Mouse (Mus musculus) macrophage (primary cell): ENCODE results near the gene Cutal. TPM values are rescaled to one million over a fixed set of nuclear protein-coding genes. Genes with fewer than 3 reads are reported as not detected.

Source experiments
- H3K27ac ChIP-seq: fragments of 350-480 bp; formaldehyde crosslinking; 2 replicates; pipeline ENCODE4 v1.9.0; 2021
- H3K36me3 ChIP-seq: fragments of 350-480 bp; formaldehyde crosslinking; 2 replicates; pipeline ENCODE4 v1.9.0; 2021; ENCODE audit errors: inconsistent target
- H3K4me3 ChIP-seq: fragments of 350-480 bp; formaldehyde crosslinking; 2 replicates; pipeline ENCODE4 v1.9.0; 2021; ENCODE audit errors: inconsistent target
- H3K79me2 ChIP-seq: fragments of 350-480 bp; formaldehyde crosslinking; 2 replicates; pipeline ENCODE4 v1.9.0; 2021; ENCODE audit errors: inconsistent target
- WGBS: methylation state at CpG from one replicate; pipeline ENCODE4 v1.1.7; 2026; ENCODE audit warnings: inconsistent platforms; ENCODE audit not compliant: missing documents; 5-methylcytosine and 5-hydroxymethylcytosine counted together
- polyA plus RNA-seq: library from polyadenylated mRNA; stranded (reverse); fragments of 250-400 nt; gene quantifications from 3 replicates; pipeline ENCODE4 v1.2.4, GENCODE M21; 2018; ENCODE audit warnings: inconsistent platforms

Gene Cutal
- polyA plus RNA-seq, 1 experiment from 2014 or later: not detected

GRCm38 (mm10) chr2:34901726-34902125 is 27.5 kb downstream of the Cutal start:
- no peak overlapping the region for H3K4me3 ChIP-seq
- no peaks in the 10 kb centered on the region for H3K79me2 ChIP-seq
- no peak overlapping the region for H3K27ac ChIP-seq
- H3K36me3 ChIP-seq: no peaks in the 10 kb centered on the region
- WGBS: 96% methylated on average over 4 of the region's 4 CpGs

- Histone ChIP-seq H3K36me3 (no peaks in the 10 kb centered on the region), H3K4me3 (no peak overlapping the region), H3K27ac (no peak overlapping the region), H3K79me2 (no peaks in the 10 kb centered on the region)
- WGBS: 92% methylated on average over 6 of the region's 6 CpGs
Observed at GRCm38 (mm10) chr2:34902731-34903130, 28.5 kb downstream of the Cutal start.

- 93% methylated on average over 7 of the region's 7 CpGs for WGBS
- no peak overlapping the region for H3K27ac ChIP-seq
- no peaks in the 10 kb centered on the region for H3K79me2 ChIP-seq
- H3K36me3 ChIP-seq: no peaks in the 10 kb centered on the region
- H3K4me3 ChIP-seq: no peak overlapping the region
Observed at GRCm38 (mm10) chr2:34903191-34903590, 29.0 kb downstream of the Cutal start.

- Histone ChIP-seq H3K36me3 (no peaks in the 10 kb centered on the region), H3K79me2 (no peaks in the 10 kb centered on the region), H3K4me3 (no peak overlapping the region), H3K27ac (peak overlapping the region; percentile 71)
- WGBS: 93% methylated on average over 4 of the region's 4 CpGs
Observed at GRCm38 (mm10) chr2:34903652-34904405, 29.6 kb downstream of the Cutal start.

GRCm38 (mm10) chr2:34904849-34905542 is 30.8 kb downstream of the Cutal start:
- Histone ChIP-seq H3K27ac (peak overlapping the region; percentile 71), H3K4me3 (no peak overlapping the region), H3K79me2 (no peaks in the 10 kb centered on the region), H3K36me3 (no peaks in the 10 kb centered on the region)
- WGBS: 8% methylated on average over 34 of the region's 34 CpGs

GRCm38 (mm10) chr2:34906426-34906825 is 32.2 kb downstream of the Cutal start:
- H3K79me2 ChIP-seq: no peaks in the 10 kb centered on the region
- no peaks in the 10 kb centered on the region for H3K36me3 ChIP-seq
- 92% methylated on average over 6 of the region's 6 CpGs for WGBS
- H3K4me3 ChIP-seq: no peak overlapping the region
- no peak overlapping the region for H3K27ac ChIP-seq

- 56% methylated on average over 12 of the region's 12 CpGs for WGBS
- no peak overlapping the region for H3K27ac ChIP-seq
Observed at GRCm38 (mm10) chr2:34906861-34907604, 32.8 kb downstream of the Cutal start.

GRCm38 (mm10) chr2:34909719-34910118 is 35.5 kb downstream of the Cutal start:
- Histone ChIP-seq H3K36me3 (no peaks in the 10 kb centered on the region), H3K4me3 (no peak overlapping the region), H3K79me2 (no peaks in the 10 kb centered on the region), H3K27ac (no peak overlapping the region)
- WGBS: 98% methylated on average over 4 of the region's 4 CpGs

More at GRCm38 (mm10) chr2:34906861-34907604, 32.8 kb downstream of the Cutal start:
- H3K4me3 ChIP-seq: no peak overlapping the region
- H3K36me3 ChIP-seq: no peaks in the 10 kb centered on the region
- H3K79me2 ChIP-seq: no peaks in the 10 kb centered on the region

GRCm38 (mm10) chr2:34911871-34912270 is 37.7 kb downstream of the Cutal start:
- Histone ChIP-seq H3K27ac (no peak overlapping the region), H3K4me3 (no peak overlapping the region), H3K36me3 (no peaks in the 10 kb centered on the region), H3K79me2 (no peaks in the 10 kb centered on the region)
- 92% methylated on average over 5 of the region's 5 CpGs for WGBS

- Histone ChIP-seq H3K36me3 (no peaks in the 10 kb centered on the region), H3K79me2 (no peaks in the 10 kb centered on the region), H3K4me3 (peak overlapping the region; percentile 78), H3K27ac (peak overlapping the region; percentile 31; the same call in 1 of the 2 replicates)
- WGBS: 70% methylated on average over 7 of the region's 7 CpGs
Observed at GRCm38 (mm10) chr2:34912613-34913012, 38.4 kb downstream of the Cutal start.

- H3K27ac ChIP-seq: peak within 1 kb of the TSS; percentile 82
- H3K4me3 ChIP-seq: peak within 1 kb of the TSS; percentile 78
- H3K36me3 ChIP-seq: no peaks in the 10 kb centered on the region
- no peaks in the 10 kb centered on the region for H3K79me2 ChIP-seq
- WGBS: under 1% methylated on average over 53 of the region's 64 CpGs
Observed at GRCm38 (mm10) chr2:34913218-34914068, 39.2 kb downstream of the Cutal start, which contains the start of gene Phf19. TSS of gene Phf19 (minus strand) at chr2:34914026.

GRCm38 (mm10) chr2:34914069-34914822 is 40.0 kb downstream of the Cutal start:
- Histone ChIP-seq H3K4me3 (peak overlapping the region; percentile 17; the same call in 1 of the 2 replicates), H3K36me3 (no peaks in the 10 kb centered on the region), H3K79me2 (no peaks in the 10 kb centered on the region), H3K27ac (0 out of 2 replicates have a peak overlapping the region, but pooled peaks have one; percentile 15)
- WGBS: 5% methylated on average over 42 of the region's 50 CpGs

- Histone ChIP-seq H3K27ac (no peak overlapping the region), H3K36me3 (no peaks in the 10 kb centered on the region), H3K4me3 (no peak overlapping the region; the same call in 1 of the 2 replicates), H3K79me2 (no peaks in the 10 kb centered on the region)
- WGBS: 59% methylated on average over 2 of the region's 2 CpGs
Observed at GRCm38 (mm10) chr2:34914823-34915082, 40.6 kb downstream of the Cutal start.
